Mouse (Mus musculus) right cerebral cortex, adult 2 months (tissue): ENCODE measurements around the gene Atad3a.

Experiments used
- DNase-seq, 2 experiments: peaks; one replicate each; pipeline ENCODE4 v3.0.0; 2021 to 2022; ENCODE audit warnings: low spot score in 2 of 2

Atad3a gene

GRCm38 (mm10) chr4:155739152-155739551, 21.7 kb downstream of the Atad3a start:
- DNase-seq: no peak

DNA sequence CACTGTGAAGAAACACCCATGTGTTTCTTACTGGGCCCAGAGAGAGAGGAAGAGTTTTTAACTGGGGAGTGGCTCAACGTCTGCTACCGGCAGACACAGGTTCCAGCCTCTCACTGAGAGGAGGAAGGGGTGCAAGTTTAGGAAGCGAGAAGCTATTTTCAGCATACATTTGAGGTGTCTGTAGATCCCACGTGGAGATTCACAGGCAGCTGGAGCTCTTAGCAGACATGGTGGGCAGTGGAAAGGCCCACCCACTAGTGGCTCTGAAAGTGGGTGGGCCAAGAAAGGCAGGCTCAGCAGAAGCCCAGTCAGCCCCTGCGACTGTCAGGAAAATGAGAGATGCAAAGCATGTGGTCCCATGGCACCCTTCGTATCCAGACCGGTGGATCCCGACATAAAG, 22.6 kb downstream of the Atad3a start:
- peak; percentile 51 to 62 for DNase-seq

GRCm38 (mm10) chr4:155736421-155736820, 24.5 kb downstream of the Atad3a start:
- DNase-seq: no peak

- no peak for DNase-seq
Measured at GRCm38 (mm10) chr4:155735788-155736187, 25.1 kb downstream of the Atad3a start.

- DNase-seq: peak; percentile 46 to 52
Measured at GRCm38 (mm10) chr4:155734951-155735702, 25.8 kb downstream of the Atad3a start.

- DNase-seq: peak; percentile 87 to 88
Measured at GRCm38 (mm10) chr4:155734350-155734941, 26.4 kb downstream of the Atad3a start, which contains the start of gene Tmem240. TSS of gene Tmem240 (plus strand) at chr4:155734800.

- DNase-seq: no peak
Measured at GRCm38 (mm10) chr4:155733267-155733666, 27.6 kb downstream of the Atad3a start.

DNA sequence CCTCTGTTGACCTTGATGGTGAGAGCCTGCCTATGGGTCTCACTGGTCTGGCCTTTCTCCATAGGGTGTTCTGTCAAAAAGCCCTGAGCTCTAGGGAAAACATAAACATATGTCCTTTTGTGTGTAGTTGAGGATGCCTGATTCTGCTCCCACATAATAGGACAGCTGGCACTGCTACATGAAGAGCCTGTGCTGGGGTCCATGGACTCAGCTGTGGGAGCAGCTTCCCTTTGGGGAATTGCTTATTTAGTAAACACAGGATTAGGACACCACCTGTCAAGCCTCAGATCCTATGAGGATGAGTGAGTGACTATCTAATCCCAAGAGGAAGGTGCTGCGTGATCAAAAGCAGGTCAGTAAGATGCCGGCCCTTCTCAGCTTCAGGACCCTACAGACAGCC, 32.9 kb downstream of the Atad3a start:
- DNase-seq: no peak

- DNase-seq: no peak
Measured at GRCm38 (mm10) chr4:155721668-155722083, 39.2 kb downstream of the Atad3a start.

- DNase-seq: no peak
Measured at GRCm38 (mm10) chr4:155710521-155711252, 50.2 kb downstream of the Atad3a start.

GRCm38 (mm10) chr4:155708988-155709387, 51.9 kb downstream of the Atad3a start:
- no peak for DNase-seq

- no peak for DNase-seq
Measured at GRCm38 (mm10) chr4:155708582-155708981, 52.3 kb downstream of the Atad3a start.

GRCm38 (mm10) chr4:155705592-155705929, 55.3 kb downstream of the Atad3a start:
- peak in 1 of 2 experiments; percentile 16 for DNase-seq

GRCm38 (mm10) chr4:155704721-155705591, 55.9 kb downstream of the Atad3a start, which contains the start of gene Ssu72:
TSS of gene Ssu72 (plus strand) at chr4:155704800.
- DNase-seq: peak; percentile 94 to 97

DNA sequence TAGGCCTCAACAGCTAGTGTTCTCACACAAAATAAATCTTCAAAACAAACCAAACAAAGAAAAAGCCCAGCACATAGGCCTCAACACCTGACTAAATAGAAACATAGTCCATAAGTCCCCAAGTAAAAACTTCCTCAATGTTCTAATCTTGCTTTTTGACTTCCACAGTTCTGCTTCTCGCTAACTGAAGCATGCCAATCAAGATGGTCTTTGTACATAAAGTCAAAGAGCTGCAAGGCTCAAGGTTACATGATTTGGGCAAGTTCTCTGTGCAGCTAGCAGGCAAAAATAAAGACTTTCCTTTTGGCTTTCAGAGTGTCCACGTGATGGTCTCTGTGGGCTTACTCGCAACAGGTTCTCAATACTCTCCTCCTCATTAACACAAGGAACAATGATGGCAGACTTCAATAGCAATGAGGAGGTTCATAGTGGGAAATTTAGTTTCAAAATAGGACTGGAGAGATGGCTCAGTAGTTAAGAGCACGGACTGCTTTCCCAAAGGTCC, 57.4 kb downstream of the Atad3a start:
- no peak for DNase-seq

GRCm38 (mm10) chr4:155700425-155700824, 60.5 kb downstream of the Atad3a start:
- DNase-seq: no peak

DNA sequence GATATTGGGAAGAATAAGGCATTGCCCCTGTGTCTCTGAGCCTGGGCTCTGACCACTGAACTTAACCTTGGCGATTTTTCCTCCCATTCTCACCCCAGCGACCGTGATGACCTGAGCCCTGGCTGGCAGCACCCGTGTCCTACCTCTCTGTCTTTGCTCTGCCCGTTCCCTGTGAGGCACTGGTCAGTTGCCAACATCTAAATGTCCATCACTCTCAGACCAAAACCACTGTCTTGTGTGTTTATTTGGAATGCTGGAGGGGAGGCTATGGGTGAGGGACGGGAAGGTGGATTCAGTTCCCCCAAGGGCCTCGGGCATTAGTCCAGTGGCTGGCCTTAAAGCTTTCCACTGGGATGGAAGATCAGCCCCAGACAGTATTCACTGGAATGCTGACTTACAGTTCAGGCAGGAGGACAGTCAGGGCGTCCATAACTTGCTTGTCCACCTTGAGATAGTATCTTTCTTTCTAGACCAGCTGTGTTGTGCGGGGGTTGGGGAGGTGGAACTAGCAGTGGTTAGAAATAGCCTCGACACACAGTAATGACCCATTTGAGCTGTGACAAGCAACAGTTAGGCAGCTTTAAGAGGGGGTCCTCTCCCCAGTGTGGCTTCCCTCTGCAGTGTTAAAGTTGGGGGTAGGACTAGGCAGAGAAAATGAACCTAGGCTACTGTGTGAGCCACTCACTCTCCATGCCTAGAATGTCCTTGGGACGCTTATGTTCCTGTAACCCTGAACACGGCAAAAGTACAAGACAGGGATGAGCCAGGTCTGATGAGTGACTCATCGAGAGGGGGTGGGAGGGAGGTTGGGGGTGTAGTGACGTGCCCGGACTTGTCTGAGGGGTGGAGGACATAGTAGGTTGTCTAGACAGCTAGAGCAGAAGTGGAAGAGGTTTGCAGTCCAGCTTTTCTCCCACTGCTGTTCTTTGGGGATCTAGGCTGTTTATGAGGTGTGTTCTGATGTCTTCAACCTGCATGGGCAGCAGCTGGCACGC, 64.3 kb downstream of the Atad3a start:
- peak in 1 of 2 experiments; percentile 26 for DNase-seq

GRCm38 (mm10) chr4:155695531-155696062, 65.3 kb downstream of the Atad3a start:
- no peak for DNase-seq

GRCm38 (mm10) chr4:155694482-155695401, 66.2 kb downstream of the Atad3a start:
- peak; percentile 74 to 85 for DNase-seq
